Mouse (Mus musculus): ENCODE results near the gene Gm28048.

Gm28048 gene

DNA sequence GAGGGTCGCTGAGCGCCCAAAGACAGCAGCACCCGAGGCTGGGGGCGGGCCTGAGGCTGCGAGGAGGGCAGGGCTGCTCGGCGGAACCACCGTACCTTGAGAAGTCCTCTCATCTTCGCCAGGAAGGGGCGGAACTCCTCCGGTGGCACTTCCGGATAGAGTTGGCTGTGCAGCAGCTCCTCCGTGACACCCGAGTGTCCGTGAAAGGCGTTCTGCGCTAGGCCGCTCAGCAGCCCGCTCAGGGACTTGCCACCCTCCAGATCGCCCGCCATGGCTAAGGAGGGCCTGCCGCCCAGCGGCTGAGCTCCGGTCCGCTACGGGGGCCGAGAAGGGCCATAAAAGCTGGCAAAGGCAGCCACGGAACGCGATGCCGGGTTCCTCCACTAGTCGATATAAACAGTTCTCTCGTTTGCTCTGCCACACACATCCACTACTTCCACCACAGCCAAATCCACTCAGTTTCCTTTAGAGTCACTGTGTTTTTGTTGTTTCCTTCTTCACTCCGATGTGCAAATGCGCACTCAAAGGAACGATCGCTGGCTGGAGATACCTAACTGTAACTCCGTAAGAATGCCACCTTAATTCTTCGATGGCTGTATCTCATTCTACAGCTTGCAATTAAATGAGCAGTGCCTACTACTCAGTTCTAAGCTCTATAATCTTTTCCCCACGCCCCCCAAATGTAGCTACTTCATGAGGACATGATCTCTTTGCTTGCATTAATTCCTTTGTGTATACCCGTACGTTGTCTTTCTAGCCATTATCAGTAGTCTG, at the start of gene Gm28048, which contains the start of gene Commd1:
Gene Gm28048 (minus strand): TSS at position 107 of the 774 bp plus-strand sequence.
Gene Commd1 (minus strand): TSS at position 399 of the 774 bp plus-strand sequence.
- in situ Hi-C loops (cut with MboI; ENCODE audit: low sequenced_read_pairs) = no loop called here

DNA sequence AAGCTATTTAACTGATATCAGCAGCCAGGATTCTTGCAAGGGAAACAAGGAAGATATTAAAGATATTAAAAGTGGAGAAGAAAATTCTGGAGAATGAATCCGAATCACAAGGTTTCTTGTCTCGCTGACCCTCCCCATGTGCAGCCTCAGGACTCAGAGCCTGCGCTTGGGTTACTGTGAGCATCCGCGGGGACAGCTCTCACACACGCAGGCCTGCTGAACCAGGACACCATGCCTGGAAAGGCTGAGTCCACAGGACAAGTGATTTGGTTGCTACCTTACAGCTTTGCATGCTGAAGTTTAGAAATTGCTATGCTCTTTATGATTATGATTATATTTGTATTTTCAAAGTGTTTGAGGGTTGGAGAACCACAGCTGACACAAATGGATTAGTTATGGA, 47.5 kb upstream of the Gm28048 start:
- in situ Hi-C loops (cut with MboI; ENCODE audit: low sequenced_read_pairs) = no loop called here

DNA sequence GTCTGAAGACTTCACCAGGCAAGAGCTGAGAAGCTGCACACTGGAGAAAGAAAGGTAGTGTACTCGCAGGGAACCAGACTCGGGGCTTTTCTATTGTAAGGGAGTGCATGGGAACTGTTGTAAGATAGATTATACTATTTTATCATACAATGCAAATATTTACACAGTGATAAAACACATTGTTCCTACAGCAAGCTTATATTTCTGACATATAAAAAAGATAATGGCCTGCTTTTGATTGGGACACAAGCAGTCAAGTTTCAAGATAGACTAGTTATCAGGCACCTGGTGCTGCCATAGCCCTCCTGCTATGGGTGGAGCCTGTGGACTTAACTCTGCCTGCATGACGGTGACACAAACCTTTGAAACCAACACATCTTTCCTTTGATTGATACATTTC, 47.1 kb upstream of the Gm28048 start:
- in situ Hi-C loops (cut with MboI; ENCODE audit: low sequenced_read_pairs) = no loop called here

DNA sequence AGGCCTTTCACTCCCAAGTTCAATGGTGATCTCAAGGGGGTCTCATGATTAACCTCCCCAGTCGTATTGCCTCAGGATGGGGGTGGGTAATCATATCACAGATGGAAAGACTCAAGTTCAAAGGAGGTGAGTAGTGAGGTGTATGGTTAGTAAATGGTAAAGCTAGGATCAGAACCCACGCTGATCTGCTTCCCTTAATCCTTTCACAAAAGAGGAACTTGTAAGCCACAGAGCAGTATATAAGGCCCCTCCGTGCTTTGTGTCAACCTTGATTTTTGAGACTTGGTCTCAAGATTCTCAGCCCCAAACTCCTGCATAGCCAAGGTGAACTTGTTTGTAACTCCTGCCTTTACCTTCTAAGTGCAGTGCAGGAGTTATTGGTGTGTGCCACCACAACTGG, 42.3 kb upstream of the Gm28048 start:
- in situ Hi-C loops (cut with MboI; ENCODE audit: low sequenced_read_pairs) = no loop called here

DNA sequence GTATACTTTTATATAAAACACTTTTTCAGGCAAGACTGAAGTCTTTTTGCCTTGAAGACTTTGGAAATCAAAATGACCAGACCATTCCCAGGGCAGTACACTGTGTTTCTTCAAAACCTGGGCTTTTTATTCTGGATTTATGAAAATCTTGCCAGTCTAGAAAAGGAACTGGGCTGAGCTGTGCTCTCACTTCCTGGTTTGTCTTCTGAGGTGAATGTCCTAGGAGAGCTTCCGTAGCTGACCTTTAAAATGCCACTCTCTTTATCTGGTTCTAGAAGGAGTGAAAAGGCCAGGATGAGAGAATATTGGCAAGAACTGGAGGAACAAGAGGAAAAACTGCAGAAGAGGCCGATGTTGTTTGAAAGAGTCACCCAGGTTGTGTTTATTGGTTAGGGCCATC, 41.3 kb upstream of the Gm28048 start:
- in situ Hi-C loops (cut with MboI; ENCODE audit: low sequenced_read_pairs) = no loop called here

DNA sequence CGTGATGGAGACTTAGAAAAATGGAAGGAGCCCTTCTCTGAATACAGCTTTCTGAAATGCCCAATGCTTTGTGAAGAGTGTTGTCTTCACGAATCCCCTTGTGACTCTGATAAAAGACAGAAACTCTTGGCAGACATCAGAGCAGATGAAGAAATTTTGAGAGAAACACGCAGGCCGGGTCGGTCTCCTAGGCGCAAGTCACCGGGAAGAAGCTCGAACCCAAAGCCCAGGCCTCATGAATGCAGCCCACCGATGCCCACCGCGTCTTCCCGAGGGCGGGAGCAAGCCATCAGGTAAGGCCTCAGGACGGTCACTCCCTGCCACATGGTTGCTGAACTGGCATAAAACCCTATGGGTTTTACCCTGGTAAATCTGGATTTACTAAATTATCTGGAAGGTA, 39.0 kb upstream of the Gm28048 start:
- in situ Hi-C loops (cut with MboI; ENCODE audit: low sequenced_read_pairs) = no loop called here

DNA sequence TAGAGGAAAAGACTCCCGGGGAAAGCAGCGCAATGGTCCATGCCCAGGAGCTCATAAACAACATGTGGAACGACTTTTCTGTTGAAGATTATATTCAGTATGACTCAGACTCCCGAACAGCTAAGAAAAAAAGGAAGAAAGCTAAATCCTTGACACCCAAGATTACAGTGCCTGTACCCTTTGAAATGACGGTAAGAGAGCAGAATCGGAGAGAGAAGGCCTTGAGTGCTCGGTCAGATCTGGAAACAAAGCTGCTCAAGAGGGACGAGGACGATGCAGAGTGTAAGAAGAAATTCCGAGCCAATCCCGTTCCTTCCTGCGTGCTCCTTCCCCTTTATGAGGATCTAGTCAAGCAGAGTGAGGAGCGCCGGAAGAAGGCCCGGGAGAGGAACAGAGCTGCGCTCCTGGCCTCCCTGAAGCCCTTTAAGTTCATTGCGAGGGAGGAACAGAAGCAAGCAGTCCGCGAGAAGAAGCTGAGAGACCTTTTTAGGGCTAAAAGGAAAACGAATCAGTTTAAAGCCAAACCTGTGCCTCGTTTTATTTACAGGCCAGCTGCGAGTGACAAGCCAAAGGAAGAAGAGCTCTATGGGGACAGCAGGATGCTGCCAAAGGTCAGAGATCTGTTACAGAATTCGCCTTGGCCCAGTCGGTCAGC, 38.4 kb upstream of the Gm28048 start:
- in situ Hi-C loops (cut with MboI; ENCODE audit: low sequenced_read_pairs) = no loop called here

DNA sequence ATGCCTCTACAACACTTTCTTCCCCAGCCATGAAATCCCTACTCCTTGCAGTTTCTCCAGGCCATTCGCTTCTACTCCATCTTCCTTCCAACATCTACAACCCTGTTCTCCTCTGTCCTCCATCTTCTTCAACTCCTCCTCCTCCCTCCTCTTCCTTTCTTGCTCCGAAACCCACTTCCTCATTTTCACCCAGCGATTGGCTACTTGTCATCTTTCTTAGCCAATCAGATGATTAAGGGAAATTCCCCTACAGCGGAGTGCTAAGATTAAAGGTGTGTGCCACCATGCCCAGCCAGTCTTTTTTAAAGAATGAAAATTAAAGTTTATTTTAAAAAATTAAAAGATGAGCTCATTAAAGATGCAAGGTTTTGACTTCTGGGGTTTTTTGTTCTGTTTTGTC, 36.1 kb upstream of the Gm28048 start:
- in situ Hi-C loops (cut with MboI; ENCODE audit: low sequenced_read_pairs) = no loop called here

DNA sequence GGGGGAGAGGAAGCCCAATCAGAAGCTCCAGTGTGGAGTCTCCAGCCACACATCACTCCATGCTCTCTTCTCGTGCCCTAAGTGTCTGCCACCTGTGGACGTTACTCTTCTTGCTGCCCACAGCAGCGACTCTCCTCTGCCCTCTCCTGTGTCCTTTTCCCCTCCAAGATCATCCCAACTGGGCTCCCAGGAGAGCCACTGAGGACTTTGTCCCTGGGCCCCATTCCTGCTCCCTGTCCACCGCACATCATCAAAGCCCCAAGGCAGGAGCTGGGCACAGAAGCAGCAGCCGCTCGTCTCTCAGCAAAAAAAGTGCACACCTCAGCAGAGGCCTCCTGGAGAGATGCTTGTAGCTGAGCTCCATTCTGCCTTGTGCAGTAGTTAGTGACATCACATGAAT, 33.1 kb upstream of the Gm28048 start:
- in situ Hi-C loops (cut with MboI; ENCODE audit: low sequenced_read_pairs) = no loop called here

DNA sequence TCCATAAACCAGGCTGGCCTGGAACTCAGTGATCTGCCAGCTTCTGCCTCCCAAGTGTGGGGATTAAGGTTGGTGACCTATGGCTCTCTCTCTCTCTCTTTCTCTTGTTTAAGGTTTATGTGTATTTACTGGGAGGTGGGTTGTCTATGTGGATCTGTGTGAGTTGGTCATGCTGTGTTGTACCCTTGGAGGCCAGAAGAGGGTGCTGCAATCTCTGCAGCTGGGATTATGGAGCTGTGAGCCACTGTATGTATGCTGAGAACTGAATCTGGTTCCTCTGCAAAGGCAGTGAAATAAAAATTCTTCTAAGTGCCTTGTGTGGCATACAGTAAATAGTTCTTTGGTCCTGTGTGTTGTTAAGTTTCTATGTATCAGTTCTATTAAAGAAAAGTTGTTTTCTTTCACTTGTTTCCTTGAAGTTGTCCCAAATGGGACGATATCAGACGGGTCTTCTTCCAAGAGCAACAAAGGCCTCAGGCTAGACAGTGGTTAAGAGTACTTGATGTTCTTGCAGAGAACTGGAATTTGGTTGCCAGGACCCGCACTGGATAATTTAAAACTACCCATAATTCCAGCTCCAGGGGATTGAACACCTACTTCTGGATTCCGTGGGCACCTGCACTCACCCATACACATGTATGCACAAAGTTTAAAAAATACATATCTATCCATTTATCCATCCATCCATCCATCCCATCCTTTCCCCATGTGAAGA, 31.8 kb upstream of the Gm28048 start:
- in situ Hi-C loops (cut with MboI; ENCODE audit: low sequenced_read_pairs) = no loop called here

DNA sequence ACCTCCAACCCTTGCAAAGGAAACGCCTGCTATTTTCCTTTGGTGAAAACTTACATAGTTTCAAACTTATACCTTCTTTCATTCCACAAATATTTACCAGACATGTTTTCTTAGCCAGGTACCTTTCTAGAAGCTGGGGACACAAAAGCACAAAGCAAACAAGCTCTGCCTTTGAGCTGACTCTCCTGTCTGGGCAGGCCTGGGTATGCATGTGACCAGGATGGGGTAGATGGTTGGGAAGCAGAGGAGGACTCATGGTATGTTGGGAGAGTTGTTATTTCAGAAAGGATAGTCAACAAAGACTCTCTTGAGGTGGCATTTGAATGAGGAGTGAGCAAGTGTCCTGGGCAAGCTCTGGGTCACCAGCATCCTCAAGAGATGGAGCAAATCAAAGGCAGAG, 31.2 kb upstream of the Gm28048 start:
- in situ Hi-C loops (cut with MboI; ENCODE audit: low sequenced_read_pairs) = no loop called here

DNA sequence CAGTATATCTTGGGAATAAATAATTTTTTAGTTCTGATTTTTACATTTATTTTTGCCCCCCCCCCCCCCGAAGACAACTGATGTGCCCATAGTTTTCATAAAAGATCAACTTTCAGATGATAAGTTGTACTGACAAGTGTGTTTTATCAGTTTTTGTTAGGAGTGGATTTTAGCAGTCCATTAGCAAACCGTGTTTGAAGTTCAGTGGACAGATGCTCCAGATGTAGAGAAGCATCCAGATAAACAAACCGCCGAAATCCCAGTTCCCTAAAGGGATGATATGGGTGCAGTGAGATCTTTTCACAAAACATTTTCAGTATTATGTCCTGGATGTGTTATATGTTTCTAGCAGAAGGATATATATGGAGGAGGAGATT, 26.9 kb upstream of the Gm28048 start:
- in situ Hi-C loops (cut with MboI; ENCODE audit: low sequenced_read_pairs) = loop anchor here (5.0 kb wide), 1 partner anchor 263 kb away; no protein-coding TSS in a partner anchor

DNA sequence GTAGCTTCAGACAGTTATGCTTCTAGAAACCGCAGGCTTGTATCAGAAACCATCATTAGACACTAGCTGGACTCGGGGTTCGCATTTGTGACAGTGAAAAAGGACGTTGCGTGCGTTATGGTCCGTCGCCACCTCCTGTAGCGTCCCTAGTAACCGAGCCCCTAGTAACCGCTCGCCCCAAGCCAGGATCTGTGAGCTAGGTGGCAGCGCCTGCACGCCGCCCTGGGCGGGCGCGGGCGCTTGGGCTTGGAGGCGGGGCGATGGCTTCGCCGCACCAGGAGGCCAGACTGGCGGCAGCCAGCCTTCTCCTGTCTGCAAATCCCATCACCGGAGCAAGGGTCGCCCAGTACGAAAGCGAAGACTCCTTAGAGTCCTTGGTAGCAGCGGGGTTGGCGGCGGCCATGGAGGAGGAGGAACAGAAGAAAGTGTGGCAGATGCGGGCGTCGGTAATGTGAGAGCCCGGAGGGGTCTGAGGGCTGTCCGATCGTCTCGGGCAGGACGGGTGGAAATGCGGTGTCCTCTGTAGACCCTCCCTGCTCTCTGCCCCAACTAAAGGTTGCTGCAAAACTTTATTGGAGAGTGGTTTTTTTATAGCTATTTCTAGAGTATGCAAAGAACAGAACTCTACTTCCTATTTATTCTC, 26.4 kb upstream of the Gm28048 start:
- in situ Hi-C loops (cut with MboI; ENCODE audit: low sequenced_read_pairs) = loop anchor here (5.0 kb wide), 1 partner anchor 264 kb away; no protein-coding TSS in a partner anchor

DNA sequence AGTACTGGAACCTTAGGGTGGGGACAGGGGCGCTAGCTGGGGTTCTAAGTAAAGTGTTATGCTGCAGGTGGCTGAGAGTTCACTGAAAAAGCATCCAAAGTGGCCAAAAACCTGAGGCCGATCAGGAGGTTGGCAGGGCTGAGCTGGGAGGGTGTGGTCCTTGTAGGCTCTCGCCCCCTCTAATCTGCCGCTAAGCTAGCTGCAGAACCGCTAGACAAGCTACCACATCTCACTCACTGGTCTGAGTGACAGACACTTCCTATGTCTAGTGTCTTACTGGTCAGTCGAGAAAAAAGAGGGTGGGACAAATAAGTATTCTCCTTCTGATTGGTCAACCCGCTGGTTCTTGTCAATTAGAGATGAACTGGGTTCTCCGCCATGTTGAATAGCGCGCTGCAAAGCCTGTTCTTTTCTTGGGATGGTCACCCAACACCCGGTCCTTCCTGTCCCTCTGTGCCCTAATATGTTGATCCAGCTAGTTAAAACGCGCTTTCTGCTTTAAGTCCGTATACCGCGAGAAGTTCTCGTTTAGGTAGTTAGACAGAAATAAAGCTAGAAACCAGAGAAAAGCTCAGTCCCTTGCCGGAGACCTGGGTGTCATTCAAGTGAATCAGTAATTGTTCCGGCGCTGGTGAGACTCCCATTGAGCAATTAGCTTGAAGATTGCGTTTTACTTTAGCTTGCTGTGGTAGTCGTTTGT, 25.7 kb upstream of the Gm28048 start, which contains the start of gene Fam161a:
Gene Fam161a (plus strand): TSS at position 51 of the 700 bp plus-strand sequence.
- in situ Hi-C loops (cut with MboI; ENCODE audit: low sequenced_read_pairs) = loop anchor here (5.0 kb wide), 1 partner anchor 265 kb away; no protein-coding TSS in a partner anchor

DNA sequence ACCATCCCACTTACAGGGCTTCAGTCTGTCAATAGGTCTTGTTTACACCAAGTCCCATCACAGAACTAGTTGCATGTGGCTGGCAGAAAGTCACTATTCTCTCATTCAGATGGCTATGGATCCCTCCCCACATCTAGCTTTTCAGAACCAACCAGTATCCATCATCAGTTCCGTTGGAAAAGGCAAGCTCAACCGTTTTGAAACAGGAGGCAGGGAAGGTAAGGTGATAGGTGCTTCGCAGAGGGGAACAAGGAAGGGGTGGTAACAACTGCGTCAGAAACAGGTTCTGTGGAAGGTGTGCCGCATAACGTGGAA, 25.2 kb upstream of the Gm28048 start:
- in situ Hi-C loops (cut with MboI; ENCODE audit: low sequenced_read_pairs) = loop anchor here (5.0 kb wide), 1 partner anchor 265 kb away; no protein-coding TSS in a partner anchor

DNA sequence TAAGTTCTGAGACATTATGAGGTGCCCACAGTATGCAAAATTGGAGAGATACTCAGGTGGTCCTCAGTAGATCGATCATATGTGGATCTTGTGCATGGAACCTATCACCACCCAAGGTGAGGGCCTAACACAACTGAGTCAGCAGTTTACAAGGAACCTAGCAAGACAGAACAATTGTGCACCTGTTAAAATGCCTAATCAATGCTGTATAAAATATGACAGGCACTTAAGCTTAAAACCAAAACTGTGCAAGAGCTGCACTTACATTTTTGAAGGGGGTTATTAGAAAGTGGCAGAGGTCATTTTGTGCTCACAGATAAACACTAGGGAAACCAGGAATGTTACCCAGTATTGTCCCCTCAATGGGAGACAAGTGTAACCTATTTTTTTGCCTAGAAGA, 23.4 kb upstream of the Gm28048 start:
- in situ Hi-C loops (cut with MboI; ENCODE audit: low sequenced_read_pairs) = loop anchor here (5.0 kb wide), 1 partner anchor 267 kb away; no protein-coding TSS in a partner anchor

DNA sequence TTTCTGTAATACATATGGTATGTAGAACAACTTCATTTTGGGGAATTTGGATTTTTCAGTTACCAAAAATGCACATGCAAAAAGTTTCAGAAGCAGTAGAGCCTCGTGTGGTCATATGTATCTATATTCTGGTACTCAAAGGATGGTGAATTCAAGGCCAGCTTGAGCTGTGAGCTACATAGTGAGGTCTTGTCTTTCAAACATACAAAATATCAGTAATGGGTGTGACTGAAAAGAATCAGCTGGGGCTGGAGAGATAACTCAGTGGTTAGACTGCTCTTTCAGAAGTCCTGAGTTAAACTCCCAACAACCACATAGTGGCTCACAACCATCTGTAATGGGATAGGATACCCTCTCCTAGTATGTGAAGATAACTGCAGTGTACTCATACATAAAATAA, 16.4 kb upstream of the Gm28048 start:
- in situ Hi-C loops (cut with MboI; ENCODE audit: low sequenced_read_pairs) = no loop called here

DNA sequence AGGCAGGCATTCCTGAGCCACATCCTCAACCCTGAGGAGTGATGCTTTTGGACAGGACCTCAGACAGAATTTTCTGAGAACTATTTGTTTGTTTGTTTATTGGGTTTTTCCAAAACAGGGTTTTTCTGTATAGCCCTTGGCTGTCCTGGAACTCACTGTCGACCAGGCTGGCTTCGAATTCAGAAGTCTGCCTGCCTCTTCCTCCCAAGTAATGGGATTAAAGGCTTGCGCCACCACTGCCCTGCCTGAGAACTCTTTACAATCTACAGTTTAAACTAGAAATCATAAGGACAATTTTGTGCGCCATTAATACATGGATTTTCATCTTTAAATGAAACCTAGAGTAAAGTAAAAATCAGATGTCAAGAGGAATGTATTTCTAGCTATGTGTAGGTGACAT, 13.6 kb upstream of the Gm28048 start:
- in situ Hi-C loops (cut with MboI; ENCODE audit: low sequenced_read_pairs) = no loop called here

DNA sequence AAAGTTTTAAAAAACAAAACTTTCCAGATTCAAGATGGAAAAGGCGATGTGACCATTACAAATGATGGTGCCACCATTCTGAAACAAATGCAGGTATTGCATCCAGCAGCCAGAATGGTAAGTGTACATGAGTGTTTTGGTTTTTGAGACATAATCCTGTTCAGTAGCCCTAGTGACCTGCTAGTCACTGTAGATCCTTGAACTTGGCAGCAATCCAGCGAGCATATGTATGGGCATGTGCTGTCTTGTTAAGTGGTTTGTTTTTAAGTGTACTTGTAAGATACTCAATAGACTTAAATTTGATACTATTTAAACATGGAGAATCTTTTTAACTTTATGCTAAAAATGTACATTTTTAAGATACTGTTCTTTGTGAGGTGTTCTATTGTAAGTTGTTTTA, 12.4 kb upstream of the Gm28048 start:
- in situ Hi-C loops (cut with MboI; ENCODE audit: low sequenced_read_pairs) = no loop called here

DNA sequence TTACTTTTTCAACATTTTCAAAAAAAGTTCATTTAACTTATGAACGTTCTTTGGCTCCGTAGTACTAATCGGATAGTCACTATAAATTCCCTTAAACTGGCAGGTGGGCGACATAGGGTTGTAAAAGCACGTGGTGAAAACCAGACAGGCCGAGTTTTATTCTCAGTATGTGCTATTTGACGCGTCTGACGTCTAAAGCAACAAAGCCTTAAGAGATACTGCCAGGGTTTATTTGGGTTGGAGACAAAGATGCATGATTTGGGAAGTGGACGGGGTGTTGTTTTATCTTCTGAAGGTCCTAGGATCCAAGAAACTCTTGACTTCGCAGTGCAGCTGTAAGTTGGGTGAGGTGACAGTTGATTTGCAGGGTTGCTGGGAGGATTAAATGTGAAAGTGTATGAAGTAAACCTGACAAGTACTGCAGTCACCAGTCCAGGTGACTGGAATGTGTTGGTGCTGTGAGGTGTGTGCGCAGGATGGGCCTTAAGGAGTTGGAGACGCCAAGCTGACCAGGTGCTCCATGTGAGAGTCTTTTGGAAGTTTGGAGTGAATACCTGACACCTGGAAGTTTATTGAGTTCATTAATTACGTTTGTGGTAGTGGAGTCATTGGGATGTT, 9.4 kb upstream of the Gm28048 start:
- in situ Hi-C loops (cut with MboI; ENCODE audit: low sequenced_read_pairs) = no loop called here

Measured in CH12F3 (cell line).